Mouse (Mus musculus) CH12.LX (cell line): ENCODE data around the gene BC052040.

Source experiments
- CHD2 ChIP-seq: IDR thresholded peaks from 2 replicates; pipeline ENCODE4 v1.6.1; 2011; ENCODE audit warnings: low read length, improper control_type of control experiment
- CTCF ChIP-seq, 2 experiments: IDR thresholded peaks in 1 of 2; conservative IDR thresholded peaks in 1 of 2; 2 replicates each; pipeline ENCODE4 v1.5.1; 2011 to 2012; ENCODE audit warnings: low read depth in 2 of 2, low read length in 2 of 2, improper control_type of control experiment in 1 of 2, inconsistent platforms in 1 of 2, mild to moderate bottlenecking in 1 of 2, moderate library complexity in 1 of 2
- E2F4 ChIP-seq: IDR thresholded peaks from 2 replicates; pipeline ENCODE4 v1.6.1; 2011; ENCODE audit warnings: low read depth, low read length, improper control_type of control experiment; ENCODE audit not compliant: insufficient replicate concordance
- EP300 ChIP-seq: IDR thresholded peaks from 2 replicates; pipeline ENCODE4 v1.6.1; 2011; ENCODE audit warnings: low read length, improper control_type of control experiment
- POLR2A ChIP-seq: IDR thresholded peaks from 2 replicates; pipeline ENCODE4 v1.6.1; 2011; ENCODE audit warnings: low read depth, mild to moderate bottlenecking, improper control_type of control experiment, low read length
- POLR2AphosphoS2 ChIP-seq: IDR thresholded peaks from 2 replicates; pipeline ENCODE4 v1.6.1; 2011; ENCODE audit warnings: low read depth, low read length, improper control_type of control experiment
- SIN3A ChIP-seq: IDR thresholded peaks from 2 replicates; pipeline ENCODE4 v1.6.1; 2012; ENCODE audit warnings: low read length, improper control_type of control experiment, inconsistent platforms
- USF1 ChIP-seq: IDR thresholded peaks from 2 replicates; pipeline ENCODE4 v1.6.1; 2014; ENCODE audit warnings: low read depth, mild to moderate bottlenecking, inconsistent platforms, low read length, improper control_type of control experiment
- ZKSCAN1 ChIP-seq: IDR thresholded peaks from 2 replicates; pipeline ENCODE4 v1.6.1; 2012; ENCODE audit warnings: low read depth, inconsistent platforms, low read length, improper control_type of control experiment, borderline replicate concordance
- ZMIZ1 ChIP-seq: IDR thresholded peaks from 2 replicates; pipeline ENCODE4 v1.6.1; 2012; ENCODE audit warnings: low read depth, mild to moderate bottlenecking, inconsistent platforms, low read length, improper control_type of control experiment
- ZNF384 ChIP-seq: IDR thresholded peaks from 2 replicates; pipeline ENCODE4 v1.6.1; 2012; ENCODE audit warnings: low read depth, low read length, improper control_type of control experiment, inconsistent platforms

DNA sequence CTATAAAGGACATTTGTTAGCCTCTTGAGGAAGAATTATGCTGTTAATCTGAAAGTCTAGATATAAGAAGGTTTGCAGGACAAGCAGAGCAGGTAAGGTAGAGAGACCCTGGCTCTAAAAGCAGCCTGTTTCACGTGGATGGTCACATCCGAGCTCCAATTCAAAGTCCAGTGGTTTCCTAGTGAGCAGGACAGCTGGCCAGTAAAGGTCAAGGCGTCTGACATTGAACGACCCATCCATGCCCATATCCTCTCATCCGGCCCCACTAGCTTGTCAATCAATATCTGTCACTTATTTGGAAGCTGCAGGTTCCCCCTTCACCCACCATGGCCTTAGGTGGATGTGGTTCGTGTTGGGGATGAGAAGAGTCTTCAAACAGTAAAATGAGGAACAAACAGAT is 142.7 kb downstream of the BC052040 start:
- TF ChIP-seq EP300: no peak
- no peak for TF ChIP-seq CTCF (conservative IDR thresholded peaks at IDR 0.05 in 1 of 2, IDR thresholded peaks at IDR 0.05 in 1 of 2; ENCODE audit: low read depth in 2 of 2, low read length in 2 of 2)
- TF ChIP-seq ZMIZ1: no peak
- TF ChIP-seq POLR2A: no peak
- no peak for TF ChIP-seq CHD2
- no peak for TF ChIP-seq E2F4
- TF ChIP-seq USF1: no peak
- TF ChIP-seq POLR2AphosphoS2: no peak
- TF ChIP-seq ZKSCAN1: no peak
- no peak for TF ChIP-seq SIN3A
- no peak for TF ChIP-seq ZNF384
